Mouse (Mus musculus) liver, postnatal 0 days (tissue): ENCODE results near the gene Tdrd12. TPM values are rescaled to one million over a fixed set of nuclear protein-coding genes. Genes with fewer than 3 reads are reported as not detected.

ENCODE experiments used
- ATAC-seq: fragments of 200-750 bp; cut with Nextera tagmentation; 2 replicates; pipeline ENCODE4 v1.8.0; 2017; ENCODE audit warnings: mild to moderate bottlenecking, moderate library complexity
- DNase-seq: peaks from one replicate; pipeline ENCODE4 v3.0.0-alpha.2; 2016
- H3K27ac ChIP-seq: fragments of 300-500 bp; sonication (generic); 2 replicates; pipeline ENCODE4 v1.5.1; 2014; ENCODE audit warnings: antibody characterized with exemption, moderate library complexity, mild to moderate bottlenecking, low read depth
- H3K27me3 ChIP-seq: fragments of 300-500 bp; sonication (generic); 2 replicates; pipeline ENCODE4 v1.6.1; 2014; ENCODE audit warnings: low read length, control low read depth, mixed read lengths; ENCODE audit not compliant: insufficient read depth
- H3K36me3 ChIP-seq: fragments of 300-500 bp; sonication (generic); replicated peaks from 2 replicates; pipeline ENCODE4 v1.6.1; 2014; ENCODE audit warnings: mild to moderate bottlenecking, control low read depth, low read length, moderate library complexity, mixed read lengths; ENCODE audit not compliant: insufficient read depth
- H3K4me1 ChIP-seq: fragments of 300-500 bp; sonication (generic); 2 replicates; pipeline ENCODE4 v1.6.1; 2014; ENCODE audit warnings: antibody characterized with exemption, mild to moderate bottlenecking, control low read depth; ENCODE audit not compliant: insufficient read depth
- H3K4me2 ChIP-seq: fragments of 300-500 bp; sonication (generic); 2 replicates; pipeline ENCODE4 v1.6.1; 2014; ENCODE audit warnings: low read depth, mild to moderate bottlenecking, low read length, moderate library complexity, mixed read lengths
- H3K4me3 ChIP-seq: fragments of 300-500 bp; sonication (generic); 2 replicates; pipeline ENCODE4 v1.5.1; 2014; ENCODE audit warnings: low read depth, low read length
- H3K9ac ChIP-seq: fragments of 300-500 bp; sonication (generic); replicated peaks from 2 replicates; pipeline ENCODE4 v1.6.1; 2014; ENCODE audit warnings: mild to moderate bottlenecking, moderate library complexity
- H3K9me3 ChIP-seq: fragments of 300-500 bp; sonication (generic); 2 replicates; pipeline ENCODE4 v1.6.1; 2016; ENCODE audit warnings: mild to moderate bottlenecking, control low read depth, low read length, mixed read lengths
- CTCF ChIP-seq: sonication (generic); IDR thresholded peaks from 2 replicates; pipeline ENCODE4 v1.5.1; 2016; ENCODE audit warnings: antibody characterized with exemption, low read depth
- EP300 ChIP-seq: IDR thresholded peaks from 2 replicates; pipeline ENCODE4 v1.6.1; 2016; ENCODE audit warnings: antibody characterized with exemption, low read depth, mild to moderate bottlenecking
- WGBS: fragments of 180-500 bp; shearing (Covaris S2); extraction: QIAGEN DNeasy Blood & Tissue Kit; methylation state at CpG from one replicate; pipeline ENCODE4 v1.1.7; 2014; ENCODE audit not compliant: insufficient replicate concordance; 5-methylcytosine and 5-hydroxymethylcytosine counted together
- polyA plus RNA-seq: library from polyadenylated mRNA; unstranded; fragments of >200 nt; fragmentation: Nextera tagmentation; extraction: Ambion mirVana; gene quantifications from 2 replicates; pipeline ENCODE4 v1.2.1, GENCODE M21; 2015

Tdrd12 gene
- polyA plus RNA-seq, 1 experiment from 2014 or later, result 0.26 TPM

- no peak overlapping the region for H3K9ac ChIP-seq
- no peaks in the 10 kb centered on the region for H3K4me1 ChIP-seq
- no peak overlapping the region for H3K4me2 ChIP-seq
- H3K36me3 ChIP-seq, result peaks cover 49% of the 10 kb centered on the region
- ATAC-seq (no peak), DNase-seq (no peak)
- no peak overlapping the region for H3K27ac ChIP-seq
- no peak overlapping the region for H3K4me3 ChIP-seq
- no peaks in the 10 kb centered on the region for H3K27me3 ChIP-seq
- WGBS, result 85% methylated on average over 9 of the region's 9 CpGs
- H3K9me3 ChIP-seq, result no peaks in the 10 kb centered on the region
- TF ChIP-seq EP300 (no peak), CTCF (no peak)
Observed at GRCm38 (mm10) chr7:35435266-35435665, 102.3 kb downstream of the Tdrd12 start.

- Histone ChIP-seq H3K27me3 (no peaks in the 10 kb centered on the region), H3K9ac (no peak overlapping the region), H3K4me1 (no peaks in the 10 kb centered on the region), H3K27ac (no peak overlapping the region), H3K4me2 (no peak overlapping the region), H3K9me3 (no peaks in the 10 kb centered on the region), H3K4me3 (no peak overlapping the region), H3K36me3 (peaks cover 37% of the 10 kb centered on the region)
- no peak for TF ChIP-seq EP300
- no peak for TF ChIP-seq CTCF
- WGBS, result 90% methylated on average over 10 of the region's 10 CpGs
- ATAC-seq, result no peak
- DNase-seq, result no peak
Observed at GRCm38 (mm10) chr7:35428146-35428545, 109.4 kb downstream of the Tdrd12 start.

- Histone ChIP-seq H3K4me3 (no peak overlapping the region), H3K4me1 (no peaks in the 10 kb centered on the region), H3K9me3 (no peaks in the 10 kb centered on the region), H3K9ac (no peak overlapping the region), H3K4me2 (no peak overlapping the region), H3K27ac (no peak overlapping the region), H3K27me3 (no peaks in the 10 kb centered on the region), H3K36me3 (peaks cover 37% of the 10 kb centered on the region)
- DNase-seq, result no peak
- ATAC-seq, result no peak
- 72% methylated on average over 10 of the region's 10 CpGs for WGBS
- TF ChIP-seq CTCF, result no peak
Observed at GRCm38 (mm10) chr7:35423071-35423470, 114.5 kb downstream of the Tdrd12 start.

Other genes with a start within 250 kb of the Tdrd12 start
- gene Gpatch1, start 219.3 kb downstream of the Tdrd12 start, polyA plus RNA-seq, result 4.9 and 5.6 TPM in 2 replicates
- 8.1 TPM in 2 replicates for gene Rhpn2, start 203.6 kb downstream of the Tdrd12 start, polyA plus RNA-seq
- 9.3 and 11.4 TPM in 2 replicates for gene Faap24, start 140.9 kb downstream of the Tdrd12 start, polyA plus RNA-seq
- 9.1 and 10.3 TPM in 2 replicates for gene Cep89, start 140.7 kb downstream of the Tdrd12 start, polyA plus RNA-seq
- gene Slc7a9, start 88.9 kb downstream of the Tdrd12 start, polyA plus RNA-seq, result 0.15 and 0.27 TPM in 2 replicates
- 79.4 and 79.9 TPM in 2 replicates for gene Nudt19, start 18.6 kb upstream of the Tdrd12 start, polyA plus RNA-seq
- gene Rgs9bp, start 47.8 kb upstream of the Tdrd12 start, polyA plus RNA-seq, result 0.02 TPM in 1 of 2 replicates, not detected in the other
- gene Ankrd27, start 48.5 kb upstream of the Tdrd12 start, polyA plus RNA-seq, result 11.8 and 14.2 TPM in 2 replicates
- gene Pdcd5, start 109.8 kb upstream of the Tdrd12 start, polyA plus RNA-seq, result 162 and 163 TPM in 2 replicates
- 6.0 and 8.1 TPM in 2 replicates for gene Dpy19l3, start 216.7 kb upstream of the Tdrd12 start, polyA plus RNA-seq